Mouse (Mus musculus) hindbrain, embryonic 16.5 days (tissue): ENCODE data around the gene Clec10a. TPM values are rescaled to one million over a fixed set of nuclear protein-coding genes. Genes with fewer than 3 reads are reported as not detected.

Experiments
- ATAC-seq: fragments of 200-750 bp; cut with Nextera tagmentation; 2 replicates; pipeline ENCODE4 v1.8.0; 2017; ENCODE audit warnings: moderate TSS enrichment, moderate library complexity
- H3K27ac ChIP-seq: fragments of 300-500 bp; sonication (generic); 2 replicates; pipeline ENCODE4 v1.5.1; 2014; ENCODE audit warnings: low read depth, mild to moderate bottlenecking, control low read depth, low read length, moderate library complexity
- H3K27me3 ChIP-seq: fragments of 300-500 bp; sonication (generic); replicated peaks from 2 replicates; pipeline ENCODE4 v1.6.1; 2014; ENCODE audit warnings: low read length; ENCODE audit not compliant: control insufficient read depth, insufficient read depth
- H3K36me3 ChIP-seq: fragments of 300-500 bp; sonication (generic); 2 replicates; pipeline ENCODE4 v1.6.1; 2014; ENCODE audit warnings: mild to moderate bottlenecking, low read length, moderate library complexity, mixed read lengths; ENCODE audit not compliant: control insufficient read depth, insufficient read depth
- H3K4me1 ChIP-seq: fragments of 300-500 bp; sonication (generic); 2 replicates; pipeline ENCODE4 v1.6.1; 2014; ENCODE audit warnings: low read depth, low read length; ENCODE audit not compliant: control insufficient read depth, insufficient read depth
- H3K4me2 ChIP-seq: fragments of 300-500 bp; sonication (generic); 2 replicates; pipeline ENCODE4 v1.6.1; 2014; ENCODE audit warnings: mild to moderate bottlenecking, low read length, control low read depth, moderate library complexity
- H3K4me3 ChIP-seq: fragments of 300-500 bp; sonication (generic); 2 replicates; pipeline ENCODE4 v1.5.1; 2014; ENCODE audit warnings: mild to moderate bottlenecking, low read length, control low read depth, moderate library complexity
- H3K9ac ChIP-seq: fragments of 300-500 bp; sonication (generic); 2 replicates; pipeline ENCODE4 v1.6.1; 2014; ENCODE audit warnings: low read depth, mild to moderate bottlenecking, control low read depth, low read length, moderate library complexity
- H3K9me3 ChIP-seq: fragments of 300-500 bp; sonication (generic); 2 replicates; pipeline ENCODE4 v1.6.1; 2014; ENCODE audit warnings: mild to moderate bottlenecking, low read length, moderate library complexity; ENCODE audit not compliant: control insufficient read depth
- WGBS: fragments of 180-500 bp; shearing (Covaris S2); extraction: QIAGEN DNeasy Blood & Tissue Kit; methylation state at CpG from one replicate; pipeline ENCODE4 v1.1.7; 2014; 5-methylcytosine and 5-hydroxymethylcytosine counted together
- polyA plus RNA-seq: library from polyadenylated mRNA; unstranded; fragments of >200 nt; fragmentation: Nextera tagmentation; extraction: Ambion mirVana; gene quantifications from 2 replicates; pipeline ENCODE4 v1.2.1, GENCODE M21; 2015

The Clec10a gene
- polyA plus RNA-seq, 1 experiment from 2014 or later, result 1.2 TPM

DNA sequence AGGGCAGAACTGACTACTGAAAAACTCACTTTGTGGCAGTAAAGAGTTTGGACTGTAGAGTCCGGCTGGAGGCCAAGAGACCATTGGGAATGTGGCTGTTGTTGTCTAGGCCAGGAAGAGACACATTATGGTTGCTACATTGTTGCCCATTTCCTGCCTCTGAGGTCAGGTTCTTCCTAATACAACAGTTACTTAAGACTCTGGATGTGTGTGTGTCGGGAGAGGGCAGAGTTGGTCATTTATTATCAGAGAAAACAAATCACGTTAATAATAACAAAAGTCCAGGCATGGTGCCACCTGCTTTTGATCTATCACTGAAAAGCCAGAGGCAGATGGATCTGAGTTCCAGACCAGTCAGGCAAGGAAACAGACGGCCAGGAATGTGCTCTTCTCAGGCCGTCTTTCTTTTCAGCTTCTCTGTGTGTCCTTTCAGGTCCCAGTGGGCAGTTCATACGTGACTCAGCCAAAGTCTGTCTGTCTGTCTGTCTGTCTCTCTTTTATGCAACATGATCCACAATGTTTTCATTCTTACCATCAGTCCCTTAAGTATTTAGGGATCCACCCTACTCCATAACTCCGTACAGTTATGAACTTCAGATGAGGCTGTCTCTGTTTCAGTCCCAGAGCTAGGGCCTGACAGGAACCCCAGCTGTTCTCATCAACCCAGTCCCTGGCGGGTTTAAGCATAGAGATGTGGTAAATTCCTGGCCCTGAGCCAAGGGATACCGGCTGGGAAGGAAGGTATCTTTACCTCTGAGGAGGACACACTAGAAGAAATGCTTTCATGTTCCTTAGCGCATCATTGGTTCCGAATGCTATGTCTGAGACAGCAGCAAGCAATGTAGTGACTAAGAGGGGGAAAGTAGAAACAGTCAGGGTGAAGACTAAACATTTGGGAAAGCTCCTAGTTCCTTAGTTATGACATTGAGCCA lies 37.6 kb downstream of the Clec10a start:
- WGBS, result 56% methylated on average over 11 of the region's 11 CpGs
- no peak overlapping the region for H3K4me2 ChIP-seq
- ATAC-seq, result no peak

DNA sequence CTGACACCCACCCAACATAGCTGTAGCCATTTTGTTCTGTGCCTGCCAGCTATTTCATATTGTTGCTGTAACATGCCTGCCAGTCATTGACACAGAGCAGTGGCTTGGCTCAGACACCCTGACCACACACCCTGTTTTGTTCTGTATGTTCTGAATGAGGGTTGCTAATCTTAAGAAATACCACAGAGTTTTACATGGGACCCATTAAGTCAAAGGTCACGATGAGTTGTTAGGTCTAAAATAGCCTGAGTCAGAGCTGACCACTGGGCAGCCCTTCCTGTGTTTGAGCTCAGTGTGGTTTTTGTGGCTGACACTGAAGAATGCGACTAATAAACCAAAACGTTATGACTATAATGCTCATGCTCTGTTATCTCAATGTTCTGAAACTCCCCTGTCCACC lies 42.3 kb downstream of the Clec10a start:
- no peak overlapping the region for H3K27ac ChIP-seq
- WGBS, result 90% methylated on average over 3 of the region's 3 CpGs

More for the DNA sequence above, 37.6 kb downstream of the Clec10a start:
- H3K4me1 ChIP-seq, result no peaks in the 10 kb centered on the region
- H3K27me3 ChIP-seq, result no peaks in the 10 kb centered on the region
- no peaks in the 10 kb centered on the region for H3K9me3 ChIP-seq
- H3K9ac ChIP-seq, result no peak overlapping the region
- no peak overlapping the region for H3K4me3 ChIP-seq
- no peak overlapping the region for H3K27ac ChIP-seq
- H3K36me3 ChIP-seq, result no peaks in the 10 kb centered on the region

DNA sequence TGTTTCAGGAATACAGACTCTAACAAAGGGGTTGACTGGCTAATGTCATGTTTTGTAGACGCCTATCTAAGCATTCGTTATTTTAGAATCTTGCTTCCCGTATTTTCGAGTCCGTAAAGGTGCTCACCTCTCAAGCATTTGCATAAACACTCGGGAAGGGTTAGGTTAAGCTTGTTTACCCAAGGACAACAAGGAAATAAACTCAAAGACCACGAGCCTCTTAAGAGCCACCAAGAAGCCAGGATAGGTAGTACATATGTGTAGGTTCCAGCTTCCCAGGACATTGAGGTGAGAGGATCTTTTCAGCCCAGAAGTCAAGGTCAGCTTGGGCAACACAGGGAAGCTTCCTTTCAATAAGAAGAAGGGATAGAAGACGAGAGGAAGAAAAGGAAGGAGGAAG lies 43.1 kb downstream of the Clec10a start:
- Histone ChIP-seq H3K9me3 (no peaks in the 10 kb centered on the region), H3K36me3 (no peaks in the 10 kb centered on the region), H3K4me2 (no peak overlapping the region), H3K27ac (no peak overlapping the region), H3K4me1 (no peaks in the 10 kb centered on the region), H3K4me3 (no peak overlapping the region), H3K27me3 (no peaks in the 10 kb centered on the region), H3K9ac (no peak overlapping the region)
- no peak for ATAC-seq
- 86% methylated on average over 8 of the region's 8 CpGs for WGBS

More for the DNA sequence above, 42.3 kb downstream of the Clec10a start:
- no peak for ATAC-seq
- no peaks in the 10 kb centered on the region for H3K4me1 ChIP-seq
- H3K9ac ChIP-seq, result no peak overlapping the region
- H3K4me2 ChIP-seq, result no peak overlapping the region
- no peaks in the 10 kb centered on the region for H3K27me3 ChIP-seq
- H3K36me3 ChIP-seq, result no peaks in the 10 kb centered on the region
- no peaks in the 10 kb centered on the region for H3K9me3 ChIP-seq
- H3K4me3 ChIP-seq, result no peak overlapping the region

DNA sequence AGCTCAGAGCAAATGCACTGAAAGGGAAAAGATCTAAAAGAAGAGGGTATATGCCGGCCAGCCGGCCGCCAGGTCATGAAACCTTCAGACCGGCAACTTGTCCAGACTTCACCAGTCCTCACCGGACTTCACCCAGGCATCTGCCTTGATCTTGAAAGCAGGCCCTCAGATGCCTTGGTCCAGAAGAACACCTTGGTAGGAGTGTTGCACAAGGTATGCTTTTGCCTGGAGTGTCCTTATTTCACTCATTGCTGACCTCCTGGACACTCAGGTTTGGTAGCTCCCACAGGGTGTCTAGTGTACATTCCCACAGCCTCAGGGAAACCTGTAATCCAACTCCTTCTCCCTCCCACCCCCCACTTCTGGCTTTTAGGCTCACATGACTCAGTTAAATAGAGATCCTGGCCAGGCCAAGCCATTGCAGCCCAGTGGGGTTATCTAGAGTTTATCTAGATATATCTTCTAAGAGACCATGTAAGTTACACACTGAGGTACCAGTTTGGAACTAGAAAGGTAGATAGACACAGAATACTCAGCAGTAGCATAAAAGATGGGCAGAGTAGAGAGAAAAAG lies 44.1 kb downstream of the Clec10a start:
- H3K9ac ChIP-seq, result no peak overlapping the region
- H3K27ac ChIP-seq, result no peak overlapping the region
- 89% methylated on average over 5 of the region's 5 CpGs for WGBS

GRCm38 (mm10) chr11:70201691-70202090 lies 45.7 kb downstream of the Clec10a start:
- no peak overlapping the region for H3K9ac ChIP-seq
- 0 out of 2 replicates have a peak, but pooled peaks have one; percentile 52 for ATAC-seq
- H3K4me3 ChIP-seq, result no peak overlapping the region
- 40% methylated on average over 5 of the region's 5 CpGs for WGBS
- H3K27me3 ChIP-seq, result no peaks in the 10 kb centered on the region
- H3K27ac ChIP-seq, result no peak overlapping the region
- no peaks in the 10 kb centered on the region for H3K9me3 ChIP-seq
- H3K36me3 ChIP-seq, result no peaks in the 10 kb centered on the region
- no peak overlapping the region for H3K4me2 ChIP-seq
- H3K4me1 ChIP-seq, result no peaks in the 10 kb centered on the region

More for the DNA sequence above, 44.1 kb downstream of the Clec10a start:
- no peaks in the 10 kb centered on the region for H3K27me3 ChIP-seq
- H3K4me1 ChIP-seq, result no peaks in the 10 kb centered on the region
- H3K9me3 ChIP-seq, result no peaks in the 10 kb centered on the region
- H3K4me2 ChIP-seq, result no peak overlapping the region
- no peaks in the 10 kb centered on the region for H3K36me3 ChIP-seq
- no peak overlapping the region for H3K4me3 ChIP-seq
- ATAC-seq, result no peak

DNA sequence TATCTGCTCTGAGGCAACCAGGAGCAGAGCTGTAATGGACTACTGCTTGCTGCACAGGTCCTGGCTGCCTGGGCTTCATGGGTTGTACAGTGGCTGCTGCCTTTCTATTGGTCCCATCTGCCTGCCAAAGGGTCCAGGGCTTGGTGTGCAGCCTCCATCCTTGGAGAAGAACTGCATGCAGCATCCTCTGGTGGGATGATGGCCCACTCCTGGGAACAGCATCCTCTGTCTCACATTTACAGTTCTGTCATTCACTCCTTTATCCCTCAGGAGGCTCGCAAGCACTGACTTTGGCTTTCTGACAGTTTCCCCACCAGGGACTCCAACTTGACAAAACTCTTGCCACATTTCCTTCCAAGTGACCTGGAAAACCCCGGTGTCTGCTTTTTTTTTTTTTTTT lies 50.8 kb downstream of the Clec10a start:
- Histone ChIP-seq H3K4me3 (no peak overlapping the region), H3K36me3 (no peaks in the 10 kb centered on the region), H3K4me2 (no peak overlapping the region), H3K27ac (no peak overlapping the region), H3K9ac (no peak overlapping the region), H3K27me3 (peaks cover 2% of the 10 kb centered on the region; the same call in 1 of the 2 replicates), H3K9me3 (no peaks in the 10 kb centered on the region), H3K4me1 (no peaks in the 10 kb centered on the region)
- WGBS, result 78% methylated on average over 2 of the region's 2 CpGs
- ATAC-seq, result no peak

DNA sequence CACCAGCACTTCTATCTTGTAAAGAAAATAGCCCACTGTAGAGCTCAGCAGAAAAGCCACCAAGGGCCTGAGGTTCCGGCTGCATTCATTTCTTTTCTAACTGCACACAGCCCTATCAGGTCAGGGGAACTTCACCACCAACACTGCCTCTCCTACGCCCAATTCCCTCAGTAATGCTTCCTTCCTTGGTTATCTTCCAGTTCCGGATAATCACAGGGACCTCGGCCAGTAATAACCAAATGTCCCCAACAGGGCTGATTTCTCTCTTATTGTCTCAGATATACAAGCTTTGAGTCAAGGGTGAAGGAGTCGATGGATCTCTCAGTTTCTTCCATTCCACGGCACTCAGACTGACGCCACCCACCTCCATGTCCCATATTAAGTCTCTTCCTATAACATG lies 51.3 kb downstream of the Clec10a start:
- Histone ChIP-seq H3K27ac (no peak overlapping the region), H3K27me3 (peaks cover 2% of the 10 kb centered on the region; the same call in 1 of the 2 replicates), H3K36me3 (no peaks in the 10 kb centered on the region), H3K4me1 (no peaks in the 10 kb centered on the region), H3K4me2 (no peak overlapping the region), H3K9me3 (no peaks in the 10 kb centered on the region), H3K4me3 (no peak overlapping the region), H3K9ac (no peak overlapping the region)
- WGBS, result 88% methylated on average over 7 of the region's 7 CpGs
- no peak for ATAC-seq

DNA sequence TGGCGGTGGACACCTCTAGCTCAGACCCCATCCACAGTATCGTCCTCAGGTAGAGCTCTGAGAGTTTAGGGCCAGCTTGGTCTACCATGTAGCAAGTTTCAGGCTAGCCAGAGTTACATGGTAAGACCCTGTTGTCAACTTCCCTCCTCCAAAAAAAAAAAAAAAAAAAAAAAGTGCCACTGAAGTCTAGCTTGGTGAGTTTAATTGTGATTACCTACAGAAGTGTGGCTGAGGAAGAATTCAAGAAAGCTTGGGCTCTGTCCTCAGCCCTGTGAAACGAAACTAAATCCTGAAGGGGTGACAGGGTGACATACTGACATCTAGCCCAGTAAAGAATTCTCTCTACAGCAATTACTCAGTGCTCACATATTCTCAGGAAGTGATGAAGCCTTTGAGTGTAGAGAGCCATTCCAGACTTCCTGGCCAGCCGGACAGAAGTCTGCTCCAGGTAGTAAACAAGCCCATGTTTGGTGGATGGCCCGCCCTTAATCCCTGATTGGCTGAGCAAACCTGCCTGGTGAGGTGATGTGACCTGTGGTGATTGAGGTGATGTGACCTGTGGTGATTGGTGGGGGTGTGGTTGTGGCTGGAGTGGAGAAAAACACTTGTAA lies 52.9 kb downstream of the Clec10a start:
- H3K27ac ChIP-seq, result no peak overlapping the region
- no peaks in the 10 kb centered on the region for H3K9me3 ChIP-seq
- peaks cover 2% of the 10 kb centered on the region; the same call in 1 of the 2 replicates for H3K27me3 ChIP-seq
- 75% methylated on average over 5 of the region's 5 CpGs for WGBS
- H3K4me1 ChIP-seq, result peaks cover 9% of the 10 kb centered on the region
- no peak overlapping the region for H3K9ac ChIP-seq
- H3K4me3 ChIP-seq, result no peak overlapping the region
- no peak overlapping the region for H3K4me2 ChIP-seq
- no peaks in the 10 kb centered on the region for H3K36me3 ChIP-seq
- no peak for ATAC-seq

- Histone ChIP-seq H3K4me3 (no peak overlapping the region), H3K36me3 (no peaks in the 10 kb centered on the region), H3K27ac (no peak overlapping the region), H3K9ac (no peak overlapping the region), H3K27me3 (peaks cover 9% of the 10 kb centered on the region), H3K9me3 (no peaks in the 10 kb centered on the region), H3K4me2 (no peak overlapping the region), H3K4me1 (peaks cover 21% of the 10 kb centered on the region)
- ATAC-seq, result no peak
- WGBS, result 98% methylated on average over 2 of the region's 2 CpGs
Observed at GRCm38 (mm10) chr11:70210681-70211080, 54.7 kb downstream of the Clec10a start.
